Mouse (Mus musculus): ENCODE measurements at regions not wholly inside any gene's neighbourhood (a gene's known extent, or its start where the extent isn't known, plus 50 kb on each side); places are given as distances from the start of the nearest gene placed in this dataset.
"Not testable (repeated sequence)": the region's sequence is repeated elsewhere in the genome, so short reads cannot be mapped to it uniquely, and the experiment has no call there.

DNA sequence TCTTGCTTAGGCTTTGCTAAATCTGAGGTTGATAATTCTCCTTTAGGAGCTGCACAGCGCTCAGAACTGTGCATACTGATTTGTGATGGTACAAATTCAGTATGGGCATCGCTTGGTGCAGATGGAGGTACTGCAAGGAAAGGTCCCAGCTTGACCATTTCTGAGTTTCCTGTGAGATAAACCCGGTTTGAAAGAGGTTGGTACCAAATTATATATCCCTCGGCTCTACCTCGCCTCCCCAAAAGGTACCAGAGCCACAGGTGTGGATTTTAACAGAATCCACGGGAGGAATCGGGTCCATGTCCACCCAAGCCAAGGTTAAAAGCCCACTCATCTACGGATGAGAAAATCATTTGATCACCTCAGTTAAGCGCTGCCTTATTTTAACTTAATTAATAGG lies 172.5 kb upstream of the Zfp808 start:
- intact Hi-C loops (cut with DNase I); DNase-seq (ENCODE audit: low spot score in 2 of 2): not testable (repeated sequence)

DNA sequence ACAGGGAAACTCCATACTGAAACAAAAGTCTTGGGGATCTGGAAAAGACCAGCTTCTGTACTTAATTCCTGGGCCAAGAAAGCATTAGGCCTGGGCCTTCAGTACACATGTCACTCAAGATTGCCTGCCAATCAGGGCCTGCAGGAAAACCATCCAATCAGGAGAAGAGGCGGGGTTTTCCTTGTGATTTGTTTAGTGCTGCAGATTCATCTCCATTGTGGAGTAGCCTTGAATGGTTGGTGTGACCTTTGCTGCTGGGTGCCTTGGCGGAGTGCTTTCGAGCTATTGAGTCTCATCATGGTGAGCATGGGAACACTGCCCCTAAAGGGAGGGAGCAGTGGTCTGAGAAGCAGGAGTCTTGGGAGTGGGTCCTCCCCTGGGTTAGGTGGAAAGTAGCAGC lies 150.8 kb upstream of the Zfp808 start:
- intact Hi-C loops (cut with DNase I); DNase-seq (ENCODE audit: low spot score in 2 of 2): not testable (repeated sequence)

DNA sequence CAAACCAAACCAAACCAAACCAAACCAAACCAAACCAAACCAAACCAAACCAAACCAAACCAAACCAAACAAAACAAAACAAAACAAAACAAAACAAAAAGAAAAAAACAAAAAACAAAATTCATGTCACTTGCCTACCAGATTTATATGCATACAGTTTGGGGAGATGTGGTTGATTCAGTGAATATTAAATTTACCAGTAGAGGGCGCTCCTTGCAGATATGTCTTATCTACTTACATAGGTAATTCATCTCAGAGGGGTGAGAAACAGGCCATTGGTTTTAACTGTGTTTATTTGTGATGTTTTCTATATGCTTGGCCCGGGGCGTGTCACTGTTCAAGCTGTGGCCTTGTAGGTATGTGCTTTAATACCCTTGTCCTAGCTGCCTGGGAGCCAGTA lies 133.2 kb upstream of the Zfp808 start:
- intact Hi-C loops (cut with DNase I) = not testable (repeated sequence)

DNA sequence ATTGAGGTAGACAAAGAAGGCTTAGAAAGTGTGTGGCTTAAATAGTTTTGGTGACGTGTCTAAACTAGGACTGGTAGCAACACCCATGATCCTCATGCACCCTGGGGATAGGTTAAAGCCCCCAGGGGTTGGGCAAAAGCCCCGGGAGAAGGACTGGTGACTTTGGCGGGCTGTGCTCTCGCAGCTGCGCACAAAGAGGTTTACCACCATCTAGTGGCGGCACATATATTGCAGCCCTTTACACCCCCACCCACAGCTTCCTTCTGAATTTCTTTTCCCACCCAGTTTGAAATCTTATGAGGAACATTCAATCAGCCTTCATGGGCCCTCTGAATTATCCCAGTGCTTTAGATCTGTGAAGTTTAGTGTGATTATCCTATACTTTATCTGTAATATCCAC lies 130.9 kb upstream of the Zfp808 start:
- intact Hi-C loops (cut with DNase I); DNase-seq (ENCODE audit: low spot score in 2 of 2): not testable (repeated sequence)

More for the DNA sequence above, 133.2 kb upstream of the Zfp808 start:
- DNase-seq (ENCODE audit: low spot score in 2 of 2) = not testable (repeated sequence)

DNA sequence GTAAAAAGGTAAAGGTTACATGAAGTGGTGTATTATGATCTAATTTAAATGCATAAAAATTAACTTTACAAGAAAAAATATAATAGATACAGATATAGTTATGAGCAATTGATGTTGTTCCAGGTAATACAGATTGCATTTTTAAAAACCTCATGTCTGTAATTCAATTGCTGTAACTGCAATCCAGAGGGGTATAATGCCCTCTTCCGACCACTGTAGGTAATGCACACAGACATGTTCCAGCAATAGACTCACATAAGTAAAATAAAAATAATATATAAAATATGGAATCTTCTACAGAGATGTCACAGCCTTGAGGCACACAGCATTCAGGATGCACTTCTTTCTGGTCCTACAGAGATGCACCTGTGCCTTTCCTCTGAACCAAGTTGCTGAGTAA lies 122.4 kb upstream of the Zfp808 start:
- intact Hi-C loops (cut with DNase I) = not testable (repeated sequence)
- peak in 1 of 2 experiments; percentile 5 for DNase-seq (ENCODE audit: low spot score in 2 of 2)

DNA sequence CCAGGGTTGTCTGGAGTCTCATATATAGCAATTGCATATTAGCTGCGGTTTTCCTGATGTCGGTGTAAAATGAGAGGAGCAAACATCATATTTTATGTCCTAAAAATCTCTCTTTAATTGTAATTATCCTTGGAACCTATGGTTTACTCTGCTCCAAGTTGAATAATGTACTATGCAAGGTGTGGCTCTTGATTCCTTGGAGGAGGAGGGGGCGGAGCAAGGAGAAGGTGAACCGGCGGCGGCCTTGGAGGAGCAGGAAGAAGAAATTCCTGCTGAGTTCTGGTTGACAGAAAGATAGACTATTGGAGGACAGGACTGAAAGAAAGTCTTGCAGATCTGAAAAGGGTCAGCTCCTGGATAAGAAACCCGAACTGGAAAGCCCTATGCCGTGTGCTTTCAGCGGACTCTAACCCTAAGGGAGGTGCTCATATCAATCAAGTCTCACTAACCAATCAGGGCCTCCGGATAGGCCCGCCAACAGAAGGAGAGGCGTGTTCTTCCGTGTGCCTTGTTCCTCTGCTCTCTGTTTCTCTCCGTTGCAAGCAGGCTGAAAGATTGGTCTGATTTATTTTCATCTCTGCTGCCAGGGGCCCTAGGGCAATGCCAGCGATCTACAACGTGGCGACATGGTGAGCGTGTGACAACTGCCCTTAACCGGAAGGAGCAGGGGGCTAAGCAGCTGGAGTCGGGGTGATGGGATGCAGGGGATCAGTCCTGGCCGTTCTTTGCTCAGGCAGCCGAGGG lies 114.1 kb upstream of the Zfp808 start:
- peak; percentile 23 to 41 for DNase-seq (ENCODE audit: low spot score in 2 of 2)
- intact Hi-C loops (cut with DNase I) = not testable (repeated sequence)

DNA sequence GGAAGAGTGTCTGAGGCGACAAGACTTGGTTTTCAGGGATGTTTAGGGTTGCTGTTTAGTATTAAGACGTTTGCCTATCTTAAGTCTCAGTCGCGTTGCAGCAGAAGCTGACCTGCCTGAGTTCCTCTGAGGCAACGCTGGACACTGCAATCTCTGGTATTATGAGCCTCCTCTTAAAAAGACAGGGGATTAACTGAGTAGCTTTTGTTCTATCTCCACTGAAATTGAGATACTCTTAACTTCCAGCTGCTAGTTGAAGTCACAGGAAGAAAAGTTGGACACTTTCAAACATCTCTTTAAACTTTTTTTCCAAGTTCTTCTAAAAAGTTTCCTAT lies 113.6 kb upstream of the Zfp808 start:
- DNase-seq (ENCODE audit: low spot score in 2 of 2); intact Hi-C loops (cut with DNase I): not testable (repeated sequence)

DNA sequence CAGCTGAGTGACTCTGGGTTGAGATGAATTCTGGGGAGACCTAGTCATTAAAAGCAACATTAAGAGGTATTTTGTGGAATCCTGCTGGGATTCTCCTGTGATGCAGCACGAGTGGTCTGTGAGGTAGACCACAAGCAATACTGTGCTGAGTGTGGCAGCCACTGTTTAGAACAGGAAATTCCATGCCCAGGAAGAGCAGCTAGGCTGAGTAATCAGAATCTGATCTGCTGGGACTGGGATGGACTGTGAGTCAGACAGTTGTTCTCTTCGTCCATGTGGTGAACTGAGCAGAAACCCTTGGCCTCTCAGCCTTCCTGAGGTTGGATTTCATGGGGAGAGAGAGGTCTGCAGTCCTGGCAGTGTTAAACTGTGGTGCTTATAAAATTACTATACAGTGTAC lies 92.0 kb upstream of the Zfp808 start:
- intact Hi-C loops (cut with DNase I); DNase-seq (ENCODE audit: low spot score in 2 of 2): not testable (repeated sequence)

DNA sequence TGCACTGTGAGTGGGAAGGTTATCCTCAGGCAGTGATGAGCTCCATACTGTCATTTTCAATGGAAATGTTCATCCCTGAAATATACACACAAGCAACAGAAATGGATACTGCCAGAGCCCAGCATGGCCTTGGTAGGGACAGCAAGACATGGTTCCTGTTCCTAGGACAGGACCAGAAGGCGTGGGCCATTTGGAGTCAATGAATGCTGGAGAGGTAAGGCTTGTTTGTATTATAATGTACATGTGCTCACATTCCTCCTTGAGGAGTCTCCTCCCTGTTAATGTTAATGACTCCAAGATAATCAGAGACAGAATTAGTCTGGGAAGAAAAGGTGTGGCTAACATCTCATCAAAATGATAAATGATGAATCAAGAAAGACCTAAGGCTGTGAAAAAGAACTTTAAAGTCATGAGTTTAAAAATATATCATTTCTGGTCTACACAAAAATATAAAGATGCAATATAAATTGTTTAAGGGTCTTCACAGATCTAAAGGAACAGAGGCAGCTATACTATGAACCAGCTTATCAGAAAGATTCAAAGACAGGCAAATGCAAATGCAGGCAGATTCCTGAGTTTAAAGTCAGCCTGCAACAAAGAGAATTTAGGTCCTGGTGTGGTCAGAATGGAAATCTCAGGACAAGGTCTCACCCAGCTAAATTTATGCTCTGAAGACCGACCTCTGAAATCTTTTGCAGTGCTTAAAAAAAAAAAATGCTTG lies 51.6 kb upstream of the Zfp808 start:
- intact Hi-C loops (cut with DNase I); DNase-seq (ENCODE audit: low spot score in 2 of 2): not testable (repeated sequence)

DNA sequence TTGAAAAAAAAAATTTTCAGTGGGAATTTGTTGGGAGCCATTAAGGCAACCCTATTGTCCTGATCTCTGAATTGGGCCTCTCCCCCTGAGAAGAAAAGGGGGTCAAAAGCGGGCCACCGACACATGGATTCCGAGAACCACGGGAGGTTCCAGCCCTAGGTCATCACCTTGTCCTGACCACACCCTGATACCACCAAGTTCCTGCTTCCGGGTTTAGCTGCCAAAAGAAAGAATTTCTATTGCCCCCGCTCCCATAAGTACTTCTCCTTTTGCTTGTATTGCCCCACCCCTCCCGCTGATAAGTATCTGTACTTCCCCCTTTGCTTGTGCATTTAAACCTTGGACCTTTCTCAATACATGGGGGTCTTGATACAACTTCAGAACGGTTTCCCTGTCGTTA lies 50.8 kb upstream of the Zfp808 start:
- DNase-seq (ENCODE audit: low spot score in 2 of 2); intact Hi-C loops (cut with DNase I): not testable (repeated sequence)

Small RNAs in the stretch of these regions (microRNA-seq; reads per million reads assigned to microRNA genes)
- gene Gm25649 = 0 reads per million in 2 experiments

Measured in left cerebral cortex, postnatal 25 days (tissue).